Mouse (Mus musculus): ENCODE measurements around the gene Txlnb.

The Txlnb gene

DNA sequence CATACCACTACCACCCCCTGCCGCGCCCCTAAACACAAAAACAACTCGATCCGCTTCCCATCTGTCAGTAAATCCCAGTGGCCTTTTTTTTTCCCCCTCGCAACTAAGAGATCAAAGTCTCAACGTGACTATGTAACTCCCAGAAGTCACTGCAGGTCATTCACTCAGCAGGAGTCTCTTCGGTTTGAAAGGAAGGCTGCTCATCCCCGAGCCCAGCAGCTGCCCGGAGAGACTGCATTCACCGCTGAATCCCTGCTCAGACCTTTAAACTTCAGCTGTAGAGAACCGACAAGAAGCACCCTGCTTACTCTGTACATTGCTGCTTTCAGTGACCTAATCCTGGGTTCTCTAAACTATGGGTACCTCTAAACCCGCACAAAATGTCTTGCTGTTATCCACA, 31.4 kb downstream of the Txlnb start:
- peak; percentile 63 for DNase-seq

DNA sequence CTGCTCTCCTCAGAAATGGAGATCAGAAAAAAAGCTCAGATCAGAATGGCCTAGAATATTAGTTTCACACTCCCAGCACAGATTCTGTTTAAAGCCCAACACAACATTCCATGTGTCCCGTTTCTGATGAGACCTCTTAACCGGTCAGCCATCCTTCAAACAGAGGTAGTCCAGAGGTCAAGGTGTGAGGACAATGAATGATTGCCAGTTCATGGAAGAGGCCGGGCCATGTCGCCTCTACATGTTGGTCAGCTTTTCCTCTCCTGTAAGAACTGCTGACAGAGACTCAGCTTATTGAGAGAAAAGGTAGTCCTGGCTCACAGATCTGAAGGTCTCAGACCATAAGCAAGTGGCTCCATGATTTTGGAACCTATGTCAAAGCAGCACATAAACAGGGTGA, 33.2 kb downstream of the Txlnb start:
- DNase-seq, result peak; percentile 38

DNA sequence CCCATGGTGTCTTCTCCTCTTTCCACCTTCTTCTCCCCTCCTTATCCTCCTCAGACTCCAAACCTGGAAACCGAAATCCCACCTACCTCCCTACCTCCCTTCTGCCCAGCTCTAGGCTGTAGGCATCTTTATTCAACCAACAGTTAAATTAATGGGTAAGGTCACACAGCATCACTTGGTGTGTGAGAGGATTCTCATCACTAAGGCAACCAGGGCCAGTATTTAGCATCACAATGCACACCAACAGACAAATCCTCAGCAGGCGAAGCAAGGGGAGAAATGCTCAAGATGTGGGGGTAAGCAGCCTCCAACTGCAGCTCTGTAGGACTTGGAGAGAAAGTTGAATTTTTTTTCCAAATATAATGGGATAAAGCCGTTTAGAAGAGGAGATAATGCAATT, 35.0 kb downstream of the Txlnb start:
- DNase-seq, result no peak

DNA sequence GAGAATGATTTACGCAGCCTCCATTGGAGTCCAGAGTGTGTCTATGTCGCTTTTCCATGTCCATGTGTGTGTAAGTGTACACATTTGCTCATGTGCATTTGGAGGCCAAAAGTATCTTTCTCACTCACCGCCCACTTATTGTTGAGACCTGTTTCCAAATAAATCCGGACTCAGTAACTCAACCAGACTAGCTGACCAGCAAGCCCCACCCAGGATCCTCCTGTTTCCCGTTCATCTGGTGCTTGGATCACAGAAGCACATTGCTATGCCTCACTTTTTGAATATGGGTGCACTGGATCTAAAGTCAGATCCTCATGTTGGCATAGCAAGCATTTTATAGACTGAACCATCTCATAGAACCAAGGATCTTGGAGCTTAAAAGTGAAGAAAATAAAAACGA, 39.0 kb downstream of the Txlnb start:
- DNase-seq, result peak; percentile 44

DNA sequence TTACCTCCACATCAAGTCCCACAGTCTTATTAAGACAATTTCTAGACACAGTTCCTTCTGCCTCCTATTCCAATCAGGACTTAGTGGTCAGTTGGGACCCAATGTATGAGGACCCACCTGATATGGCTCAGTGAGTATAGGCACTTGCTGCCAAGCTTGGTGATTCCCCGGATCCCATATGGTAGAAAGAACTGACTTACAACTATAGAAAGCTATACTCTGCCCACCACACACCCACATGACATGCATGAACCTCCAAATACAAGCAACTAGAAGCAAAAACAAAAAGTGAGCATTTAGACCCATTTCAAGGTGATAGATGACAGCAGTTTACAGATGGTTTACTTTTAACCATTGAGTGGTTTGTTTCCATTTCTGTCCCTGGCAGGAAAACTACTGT, 40.2 kb downstream of the Txlnb start:
- DNase-seq, result no peak

DNA sequence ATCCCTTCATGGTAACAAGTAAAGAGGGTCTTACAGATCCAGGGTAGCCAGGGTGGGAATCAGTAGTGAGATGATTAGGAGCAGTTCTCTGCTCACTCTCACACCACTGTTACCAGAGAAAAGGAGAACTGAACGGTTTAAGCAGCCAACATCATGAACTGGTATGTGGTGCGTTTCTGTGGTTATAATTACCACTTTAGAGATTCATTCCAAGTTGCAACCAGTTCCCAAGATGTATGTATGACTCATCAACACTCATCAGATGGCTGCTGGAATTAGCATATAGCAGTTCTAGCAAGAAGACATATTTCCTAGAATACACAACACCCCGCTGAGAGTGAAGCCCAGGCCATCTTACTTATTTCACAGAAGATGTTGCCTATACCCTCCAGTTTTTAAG, 46.0 kb downstream of the Txlnb start:
- no peak for DNase-seq

DNA sequence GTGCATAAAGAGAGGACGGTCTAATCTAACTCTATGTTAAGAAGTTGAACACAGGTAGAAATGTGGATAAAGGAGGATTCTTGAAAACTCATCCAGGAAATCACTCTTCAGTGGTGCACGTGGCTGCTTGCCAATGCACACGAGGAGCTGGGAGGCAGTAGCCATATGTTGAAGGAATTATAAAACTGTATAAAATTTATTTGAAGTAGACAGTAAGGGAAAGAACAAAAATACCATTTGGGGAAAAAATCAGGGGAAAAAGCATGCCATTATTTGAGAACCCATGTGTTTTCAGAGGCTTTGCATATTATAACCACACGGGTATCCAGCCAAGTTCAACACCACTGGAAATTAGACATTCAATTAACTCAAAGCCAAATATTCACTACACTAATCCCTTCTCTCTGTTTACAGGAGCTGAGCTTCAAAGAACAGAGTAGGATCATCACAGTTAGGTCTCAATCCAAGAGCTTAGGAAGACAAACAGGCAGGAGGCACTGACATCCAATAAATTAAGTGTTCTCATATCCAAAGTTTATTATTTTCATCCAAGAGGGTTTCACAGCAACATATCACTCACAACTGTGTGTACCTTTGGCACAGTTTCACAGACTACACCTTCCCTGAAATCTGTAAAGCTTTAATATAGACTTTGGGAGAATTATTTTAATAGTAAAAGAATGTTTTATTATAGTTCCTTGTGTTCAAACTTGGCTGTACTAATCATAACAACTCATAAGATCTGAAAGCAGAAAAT, 48.9 kb downstream of the Txlnb start:
- no peak for DNase-seq

DNA sequence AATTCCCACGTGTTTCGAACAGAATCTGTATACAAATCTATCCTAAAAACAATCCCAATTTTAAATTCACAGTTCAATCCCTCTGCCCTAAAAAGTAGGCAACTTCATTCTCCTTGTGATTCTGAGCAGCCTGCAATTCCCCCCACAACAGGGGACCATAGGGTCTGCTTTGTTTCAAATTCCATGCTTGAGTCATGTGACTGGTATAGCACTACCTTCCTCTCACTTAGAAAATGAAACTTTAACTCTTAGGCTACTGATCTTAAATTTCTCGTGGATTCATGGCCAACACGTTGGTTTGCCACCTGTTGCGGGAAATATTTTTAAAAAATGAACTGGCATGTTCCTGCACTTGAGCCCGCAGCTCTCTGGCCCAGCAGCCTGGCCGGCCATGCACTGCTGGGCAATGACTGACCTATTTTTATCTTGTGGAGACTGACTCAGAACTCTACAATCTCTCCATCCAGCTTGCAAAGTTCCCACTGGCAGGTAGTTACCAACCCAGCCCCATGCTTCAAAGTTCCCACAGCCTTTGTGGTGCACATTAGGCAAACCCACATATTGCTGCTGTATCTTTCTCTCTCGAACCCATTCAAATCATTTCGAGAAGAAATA, 61.7 kb downstream of the Txlnb start:
- DNase-seq, result no peak

DNA sequence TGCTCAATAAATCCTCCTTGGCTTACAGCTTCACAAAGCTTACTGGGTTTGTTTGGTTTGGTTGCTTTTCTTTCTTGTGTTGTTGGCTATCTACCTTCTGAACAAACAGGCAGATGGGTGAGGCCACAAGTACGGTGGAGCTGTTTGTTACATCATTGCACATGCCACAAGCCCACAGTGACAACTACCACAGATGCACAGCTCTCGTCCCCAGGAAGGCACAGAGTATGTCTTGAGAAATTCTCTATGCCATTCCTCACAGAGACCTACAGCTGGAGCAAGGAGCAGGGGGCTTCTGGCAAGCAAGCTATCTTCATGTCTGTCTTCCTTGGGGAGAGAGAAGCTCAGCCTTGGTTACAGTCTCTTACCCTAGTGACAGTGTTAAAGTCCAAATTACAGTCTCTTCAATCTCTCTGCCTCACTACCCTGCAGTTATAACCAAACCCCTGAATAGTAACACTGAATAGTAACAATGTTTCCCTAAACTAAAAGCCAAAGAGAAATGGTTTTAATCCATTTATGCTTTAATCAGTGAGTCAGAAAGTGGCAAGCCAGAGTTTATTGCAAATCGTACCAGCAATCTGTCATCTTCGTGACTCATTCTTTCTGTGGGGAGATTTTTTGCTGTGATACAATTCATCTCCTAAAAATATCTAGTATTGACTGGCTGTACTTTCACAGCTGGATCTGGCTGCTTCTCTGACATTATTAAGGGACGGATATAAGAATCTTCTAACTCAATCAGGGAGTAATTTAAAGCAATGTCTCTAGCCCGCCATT, 64.9 kb downstream of the Txlnb start:
- DNase-seq, result no peak

DNA sequence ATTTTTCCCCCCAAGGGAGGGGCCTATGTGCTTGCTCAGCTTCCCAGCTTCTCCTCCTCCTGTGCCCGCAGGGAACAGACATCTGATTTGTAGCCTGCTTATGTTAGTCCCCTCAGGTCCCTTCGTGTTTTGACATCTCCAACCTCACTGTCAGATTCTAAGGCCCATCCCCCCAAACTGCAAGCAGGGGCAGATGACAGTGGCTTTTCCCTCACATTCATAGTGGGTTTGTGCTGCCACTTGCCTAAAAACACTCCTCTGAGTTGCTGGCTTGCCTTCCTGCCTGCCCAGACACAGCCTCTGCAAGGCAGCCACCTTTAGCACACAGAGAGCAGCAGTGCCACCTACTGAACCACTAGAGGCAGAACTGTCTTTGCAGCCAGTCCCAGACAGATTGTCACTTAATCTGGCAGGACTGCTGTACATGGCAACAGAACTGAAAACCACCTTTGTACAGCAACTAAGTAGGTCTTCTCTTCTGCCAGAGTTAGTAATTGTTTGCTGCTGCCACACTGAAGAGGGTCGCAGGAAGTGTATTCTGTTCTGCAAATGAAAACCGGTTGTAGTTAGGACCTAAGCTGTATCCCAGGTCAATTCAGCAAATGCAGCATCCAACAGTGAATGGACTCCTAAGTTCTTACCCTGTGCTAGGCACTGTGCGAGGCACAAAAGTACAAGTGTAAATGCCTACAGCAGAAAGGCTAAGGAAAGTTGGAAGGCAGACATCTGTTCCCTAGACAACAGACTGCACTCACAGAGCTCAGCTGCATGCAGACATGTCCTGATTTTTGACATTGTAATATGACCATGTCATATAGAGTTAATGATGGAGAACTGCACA, 74.0 kb downstream of the Txlnb start:
- DNase-seq, result peak; percentile 75

DNA sequence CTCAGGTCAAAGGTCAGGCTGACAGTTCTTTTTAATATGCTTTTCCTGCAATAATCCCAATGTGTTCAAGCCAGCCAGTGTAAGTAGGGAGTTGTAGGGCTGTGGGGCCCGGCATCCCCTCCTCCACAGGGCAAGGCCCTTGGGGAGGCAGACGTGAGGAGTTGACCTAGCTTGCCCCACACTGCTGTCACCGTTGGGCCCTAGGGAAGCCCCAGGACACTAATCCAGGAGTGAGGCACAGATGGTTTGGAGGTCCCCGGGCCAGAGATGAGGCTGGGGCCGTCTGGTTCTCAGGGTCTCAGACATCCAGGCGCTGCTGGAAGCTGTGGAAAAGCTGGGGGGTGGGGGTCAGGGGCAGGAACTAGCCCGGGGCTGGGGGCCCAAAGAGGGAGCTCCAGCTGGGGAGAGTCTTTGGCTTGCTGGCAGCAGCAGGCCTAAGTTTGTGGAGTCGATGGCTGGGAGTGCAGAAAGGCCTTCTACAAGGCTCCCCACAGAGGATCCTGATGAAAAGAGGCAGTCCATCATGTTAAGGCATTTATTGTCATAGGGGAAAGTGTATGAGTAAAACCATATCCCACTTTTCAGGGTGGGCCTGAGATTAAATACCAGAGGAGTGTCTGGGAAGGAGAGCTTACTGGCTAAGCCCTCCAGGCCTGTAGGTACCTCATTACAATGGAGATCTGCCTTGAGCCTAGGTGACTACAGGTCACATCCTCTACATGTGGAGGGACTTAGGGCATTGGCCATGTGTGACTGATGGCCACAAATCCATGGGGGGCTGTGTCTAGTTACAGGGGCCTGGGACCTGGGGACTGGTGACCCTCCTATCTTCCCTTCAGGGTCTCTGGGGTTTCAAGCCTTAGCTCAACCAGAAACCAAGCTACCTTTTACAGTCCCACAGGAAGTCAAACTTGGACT, 82.2 kb downstream of the Txlnb start:
- no peak for DNase-seq

DNA sequence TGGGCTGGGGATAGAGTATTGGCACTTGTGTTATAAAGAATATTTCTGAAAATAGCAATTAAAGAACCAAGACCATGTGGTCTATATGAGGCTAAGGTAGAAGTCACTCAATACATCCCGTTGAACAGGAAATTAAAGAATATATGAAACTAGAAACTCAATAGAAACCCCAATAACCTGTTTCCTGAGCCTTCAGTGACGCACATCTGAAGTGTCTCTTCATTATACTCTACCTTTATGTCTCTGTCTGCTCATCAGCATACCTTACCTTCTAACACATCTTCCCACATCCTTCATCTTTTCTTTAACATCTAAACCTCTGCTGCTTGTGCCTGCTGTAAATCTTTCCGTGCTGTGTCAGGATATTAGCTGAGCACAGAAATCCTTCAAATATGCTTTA, 84.0 kb downstream of the Txlnb start:
- no peak for DNase-seq

DNA sequence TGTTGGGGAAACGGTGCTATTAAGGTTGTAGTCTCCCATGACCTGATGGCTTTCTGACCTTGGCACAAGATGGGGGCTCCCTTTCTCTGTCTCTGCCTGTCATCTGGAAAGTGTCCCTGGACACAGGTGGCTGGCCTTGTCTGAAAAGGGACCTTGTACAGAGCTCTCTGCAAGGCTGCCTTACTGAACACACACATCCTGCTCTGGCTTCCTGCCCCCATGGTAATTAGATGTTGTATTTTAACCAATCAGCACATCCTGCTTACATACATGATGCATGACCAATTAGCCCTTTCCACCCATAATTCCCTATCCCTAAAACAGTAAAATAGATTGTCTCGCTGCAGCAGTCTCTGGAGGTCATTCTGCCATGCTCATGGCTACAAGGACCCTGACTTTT, 84.7 kb downstream of the Txlnb start:
- peak; percentile 24 for DNase-seq
